Mouse (Mus musculus): ENCODE measurements at regions not wholly inside any gene's neighbourhood (a gene's known extent, or its start where the extent isn't known, plus 50 kb on each side); places are given as distances from the start of the nearest gene placed in this dataset.

DNA sequence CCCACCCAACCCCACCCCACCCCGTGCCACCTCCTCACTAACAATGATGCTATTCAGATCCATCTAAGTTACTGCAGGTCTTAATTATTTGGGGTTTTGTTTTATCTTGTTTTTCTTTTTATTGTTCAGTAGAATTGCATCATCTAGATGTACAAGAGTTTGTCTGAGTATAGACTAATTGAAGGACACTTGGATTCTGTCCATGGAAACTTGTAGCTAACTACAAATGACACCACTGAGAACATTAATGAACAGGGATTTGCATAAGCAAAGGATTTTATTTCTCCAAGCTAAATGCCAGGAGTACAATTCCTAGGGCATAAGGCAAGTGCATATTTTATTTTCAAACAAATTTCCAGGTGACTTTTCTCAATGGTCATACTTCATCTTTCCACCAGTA, 318.4 kb upstream of the Slc7a11 start:
- no peak for DNase-seq (ENCODE audit: low read depth, low spot score)

DNA sequence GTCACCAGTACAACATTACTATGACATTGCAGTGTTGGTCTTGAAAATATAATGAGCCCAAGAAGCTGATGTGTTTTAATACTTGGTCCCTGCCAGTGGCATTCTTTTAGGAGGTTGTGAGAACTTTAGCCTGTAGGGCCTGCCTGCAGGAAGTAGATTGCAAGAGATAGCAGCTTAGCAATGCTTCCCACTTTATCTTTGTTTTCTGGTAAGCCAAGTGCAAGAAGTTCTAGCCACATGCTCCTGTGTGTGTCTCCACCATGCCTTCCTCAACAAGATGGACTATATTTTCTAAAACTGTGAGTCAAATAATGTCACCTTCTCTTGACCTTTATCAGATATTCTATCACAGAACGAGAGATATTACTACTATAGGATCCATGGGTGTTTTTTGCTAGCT, 314.7 kb upstream of the Slc7a11 start:
- DNase-seq (ENCODE audit: low read depth, low spot score), result no peak

DNA sequence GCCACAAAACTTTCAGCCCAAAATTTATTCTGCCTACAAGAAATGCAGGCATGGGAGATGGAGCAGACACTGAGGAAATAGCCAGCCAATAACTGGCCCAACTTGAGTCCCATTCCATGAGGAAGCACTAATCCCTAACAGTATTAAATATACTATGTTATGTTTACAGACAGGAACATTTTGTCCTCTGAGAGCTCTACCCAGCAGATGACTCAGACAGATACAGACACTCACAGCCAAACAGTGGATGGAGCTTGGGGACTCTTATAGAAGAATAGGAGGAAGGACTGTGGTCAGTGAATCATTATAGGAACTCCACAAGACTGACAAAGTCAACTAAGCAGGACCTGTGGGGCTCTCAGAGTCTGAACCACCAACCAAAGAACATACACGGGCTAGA, 293.8 kb upstream of the Slc7a11 start:
- DNase-seq (ENCODE audit: low read depth, low spot score), result no peak

DNA sequence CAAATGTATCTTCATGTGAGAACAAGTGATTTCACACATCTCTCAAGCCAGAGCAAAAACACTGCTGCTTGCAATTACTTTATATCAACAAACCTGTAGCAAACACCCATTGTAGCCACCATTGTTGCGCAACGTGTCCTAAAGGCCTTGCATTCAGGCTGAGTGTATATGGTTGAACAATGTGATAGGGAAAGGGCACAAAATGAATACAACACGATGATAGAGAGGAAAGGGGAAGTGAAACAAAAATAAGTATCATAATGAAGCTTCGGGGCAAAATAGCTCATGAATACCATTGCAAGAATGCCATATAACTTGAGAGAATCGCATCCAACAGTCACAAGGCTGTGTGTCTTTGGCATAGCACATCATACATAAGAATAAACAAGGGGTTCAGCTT, 275.6 kb upstream of the Slc7a11 start:
- DNase-seq (ENCODE audit: low read depth, low spot score), result no peak

DNA sequence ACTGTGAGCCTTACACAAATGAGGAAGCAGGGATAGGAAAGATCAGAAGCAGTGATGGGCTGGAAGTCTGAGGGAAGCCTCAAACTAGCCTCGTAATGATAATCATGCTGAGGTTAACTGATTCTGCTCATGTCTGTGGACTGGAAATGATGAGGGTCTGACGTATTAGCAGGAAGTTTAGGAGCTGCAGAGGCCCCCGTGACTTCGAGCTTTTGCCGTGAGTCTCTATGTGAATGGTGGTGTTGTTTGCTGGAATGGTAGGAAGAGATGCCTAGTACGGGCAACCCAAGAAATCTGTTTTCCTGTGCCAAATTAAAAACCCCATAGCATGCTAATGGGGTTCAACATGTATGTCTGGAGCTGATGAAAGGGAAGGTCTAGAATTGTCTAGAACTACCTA, 270.0 kb upstream of the Slc7a11 start:
- no peak for DNase-seq (ENCODE audit: low read depth, low spot score)

DNA sequence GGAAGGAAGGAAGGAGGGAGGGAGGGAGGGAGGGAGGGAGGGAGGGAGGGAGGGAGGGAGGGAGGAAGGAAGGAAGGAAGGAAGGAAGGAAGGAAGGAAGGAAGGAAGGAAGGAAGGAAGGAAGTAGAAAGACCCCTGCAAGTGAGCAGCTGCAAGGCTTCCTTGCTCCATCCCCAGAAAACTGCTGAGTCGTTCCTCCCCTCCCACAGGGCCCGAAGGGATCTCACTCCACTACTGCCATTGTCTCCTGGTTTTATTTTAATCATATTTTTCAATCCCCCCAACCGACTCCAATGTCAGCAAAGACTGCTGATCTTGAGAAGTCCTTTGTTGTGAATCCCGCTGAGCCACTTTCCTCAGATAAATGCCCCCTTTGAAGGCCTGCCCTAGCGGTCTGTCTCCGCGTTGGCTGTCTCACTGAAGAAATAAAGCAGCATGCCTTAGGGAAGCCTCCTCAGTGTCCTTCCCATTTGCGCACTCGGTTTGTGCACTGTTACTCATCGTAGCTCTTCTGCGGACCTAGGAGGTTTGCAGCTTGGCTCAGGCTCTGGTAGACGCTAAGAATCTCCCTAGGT, 266.1 kb upstream of the Slc7a11 start:
- DNase-seq (ENCODE audit: low read depth, low spot score), result no peak

DNA sequence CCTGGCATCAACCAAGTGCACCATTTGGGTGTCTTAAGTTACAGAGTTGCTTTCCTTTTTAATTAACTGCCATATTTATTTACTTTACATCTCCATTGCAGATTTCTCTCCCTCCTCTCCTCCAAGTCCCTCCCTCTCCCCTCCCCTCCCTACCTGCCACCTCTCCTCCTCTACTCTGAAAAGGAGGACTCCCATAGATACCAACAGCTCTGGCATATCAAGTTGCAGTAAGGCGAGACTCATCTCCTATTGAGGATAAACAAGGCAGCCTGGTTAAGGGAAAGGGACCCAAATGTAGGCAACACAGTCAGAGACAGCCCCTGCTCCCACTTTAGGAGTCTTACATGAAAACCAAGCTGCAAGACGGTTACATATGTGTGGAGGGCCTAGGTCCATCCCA, 263.3 kb upstream of the Slc7a11 start:
- DNase-seq (ENCODE audit: low read depth, low spot score), result no peak

DNA sequence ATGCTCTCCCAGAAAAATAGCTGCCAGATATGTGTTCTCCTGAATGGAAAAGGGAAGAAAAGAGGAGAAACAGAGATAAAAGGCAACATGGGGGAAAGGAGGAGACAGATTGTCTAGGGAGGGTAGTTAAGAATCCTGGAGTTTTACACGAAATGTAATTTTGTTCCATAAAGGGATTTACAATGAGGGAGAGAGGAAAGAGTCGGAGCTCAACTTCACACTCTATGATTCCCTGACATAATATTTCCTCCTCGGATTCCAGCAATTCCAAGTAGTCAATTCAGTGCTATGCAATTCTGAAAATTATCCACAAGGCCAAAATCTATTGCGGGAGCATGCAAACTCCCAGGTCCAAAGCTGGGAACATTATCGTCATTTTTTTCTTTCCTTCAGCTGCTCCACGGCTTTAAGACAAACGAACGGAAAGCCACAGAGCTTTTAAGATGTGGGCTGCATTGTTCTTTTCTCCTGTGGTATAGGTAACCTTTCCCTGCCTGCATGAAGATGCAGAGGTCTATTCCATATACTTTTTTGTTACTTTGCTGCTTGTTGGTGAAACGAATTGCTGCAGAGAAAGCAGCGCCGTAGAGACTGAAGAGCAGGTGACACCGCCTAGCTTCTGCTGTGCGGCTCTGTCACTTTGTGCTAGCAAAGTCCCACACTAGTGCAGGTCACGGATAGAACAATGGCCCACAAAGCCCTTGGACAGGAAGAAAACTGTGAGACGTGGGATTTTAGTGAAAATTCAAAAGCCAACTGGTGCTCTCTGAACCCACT, 251.7 kb upstream of the Slc7a11 start:
- no peak for DNase-seq (ENCODE audit: low read depth, low spot score)

DNA sequence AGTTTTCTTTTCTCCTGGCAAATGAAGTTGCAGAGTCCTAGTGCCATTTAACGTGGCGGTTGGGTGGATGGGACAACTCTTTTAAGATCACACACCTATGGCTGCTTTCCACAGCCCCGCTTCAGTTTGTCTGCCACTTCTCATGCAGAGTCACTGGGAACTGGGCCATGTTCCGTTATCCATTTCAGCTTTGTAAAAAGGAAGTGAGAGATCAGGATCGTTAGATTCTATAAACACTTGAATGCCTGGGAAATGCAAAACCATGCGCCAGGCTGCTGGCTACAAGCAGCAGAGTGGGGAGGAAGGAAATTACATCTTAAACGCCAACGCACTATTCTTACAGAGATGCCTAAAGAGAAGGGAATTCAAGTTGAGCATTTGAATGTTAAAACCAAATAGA, 251.1 kb upstream of the Slc7a11 start:
- no peak for DNase-seq (ENCODE audit: low read depth, low spot score)

DNA sequence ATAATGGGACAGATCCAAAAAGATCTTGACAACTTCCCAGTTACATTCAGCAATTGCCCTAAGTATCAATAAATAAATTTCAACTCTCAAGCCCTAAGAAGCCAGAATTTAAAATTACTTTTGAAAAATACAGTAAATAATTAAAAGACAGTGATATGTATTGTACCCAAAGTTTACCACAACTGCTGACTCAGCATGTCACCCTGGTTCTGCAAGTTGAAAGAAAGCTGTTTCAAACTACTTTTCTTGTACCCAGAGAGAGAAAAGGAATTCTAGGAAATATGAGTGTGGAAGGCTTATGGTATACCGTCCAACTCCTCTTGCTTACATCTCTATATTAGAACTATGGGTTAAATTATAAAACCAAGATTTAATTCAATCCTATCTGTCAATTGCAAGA, 248.9 kb upstream of the Slc7a11 start:
- DNase-seq (ENCODE audit: low read depth, low spot score), result no peak

DNA sequence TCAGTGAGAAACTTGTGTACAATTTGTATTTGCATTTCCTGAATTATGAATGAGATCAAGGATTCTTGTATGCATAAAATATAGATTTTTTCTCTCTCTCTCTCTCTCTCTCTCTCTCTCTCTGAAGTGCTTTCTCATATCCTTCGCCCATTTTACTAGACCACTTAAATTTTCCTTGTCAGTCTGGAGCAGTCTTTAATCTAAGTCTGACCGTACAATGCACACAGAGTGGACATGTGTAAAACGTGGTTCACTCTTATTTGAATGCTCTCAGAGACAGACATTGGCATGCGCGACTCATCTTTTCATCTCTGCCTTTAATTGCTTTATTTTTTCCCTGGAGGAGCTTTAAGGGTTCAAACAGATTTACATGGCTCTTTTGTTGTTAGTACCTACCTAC, 247.3 kb upstream of the Slc7a11 start:
- DNase-seq (ENCODE audit: low read depth, low spot score), result no peak

DNA sequence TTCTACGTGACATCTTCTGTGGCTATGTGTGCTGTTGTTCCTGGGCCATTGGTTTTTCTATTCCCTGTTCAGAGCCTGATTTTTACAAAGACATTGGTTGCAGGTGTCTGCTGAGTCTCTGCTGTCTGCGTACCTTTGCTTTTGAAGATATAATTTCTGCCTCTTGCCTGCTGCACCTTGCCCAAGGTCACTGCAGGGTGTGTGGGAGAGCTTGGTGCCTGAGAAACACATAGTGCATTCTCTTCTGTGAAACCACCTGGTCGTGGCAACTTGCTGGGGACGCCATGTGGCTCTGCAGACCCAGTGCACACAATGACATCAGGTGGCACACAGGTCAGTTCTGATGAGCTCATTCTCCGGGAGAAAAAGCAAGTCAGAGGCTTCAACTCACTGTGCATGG, 246.0 kb upstream of the Slc7a11 start:
- DNase-seq (ENCODE audit: low read depth, low spot score), result no peak

DNA sequence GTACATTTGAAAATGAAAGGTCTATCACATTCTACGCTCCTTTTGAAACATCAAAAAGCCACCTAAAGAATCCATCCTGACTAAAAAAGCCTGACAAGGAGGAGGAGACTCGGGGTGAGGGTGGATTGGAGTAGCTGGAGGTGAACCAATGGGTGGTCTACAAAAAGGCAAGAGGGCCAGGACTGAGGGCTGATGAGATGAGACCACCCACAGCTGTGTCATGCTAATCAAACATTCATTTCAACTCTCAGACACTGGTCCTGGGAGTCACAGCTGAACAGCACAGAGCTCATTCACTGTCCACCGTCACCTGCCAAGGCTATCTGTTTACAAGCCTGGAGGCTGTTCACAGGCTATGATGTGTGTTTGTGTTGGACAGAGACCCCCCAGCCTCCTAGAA, 244.3 kb upstream of the Slc7a11 start:
- DNase-seq (ENCODE audit: low read depth, low spot score), result no peak

DNA sequence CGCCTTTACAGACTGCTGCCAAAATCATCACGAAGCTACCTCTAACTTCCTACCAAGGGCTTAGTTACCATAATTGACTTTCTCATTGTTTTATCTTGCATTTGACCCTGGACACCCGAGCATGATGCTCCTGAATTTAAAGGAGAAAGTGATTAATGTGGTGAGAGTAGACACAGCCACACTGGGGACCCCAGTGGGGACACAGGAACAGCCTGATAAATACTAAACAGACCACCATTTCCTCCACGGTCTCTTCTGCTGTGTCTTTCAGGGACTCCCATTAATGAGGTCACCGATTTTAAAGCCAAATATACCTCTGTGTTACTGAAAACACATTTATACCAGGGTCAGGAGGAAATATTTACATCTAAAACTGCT, 235.2 kb upstream of the Slc7a11 start:
- DNase-seq (ENCODE audit: low read depth, low spot score), result no peak

DNA sequence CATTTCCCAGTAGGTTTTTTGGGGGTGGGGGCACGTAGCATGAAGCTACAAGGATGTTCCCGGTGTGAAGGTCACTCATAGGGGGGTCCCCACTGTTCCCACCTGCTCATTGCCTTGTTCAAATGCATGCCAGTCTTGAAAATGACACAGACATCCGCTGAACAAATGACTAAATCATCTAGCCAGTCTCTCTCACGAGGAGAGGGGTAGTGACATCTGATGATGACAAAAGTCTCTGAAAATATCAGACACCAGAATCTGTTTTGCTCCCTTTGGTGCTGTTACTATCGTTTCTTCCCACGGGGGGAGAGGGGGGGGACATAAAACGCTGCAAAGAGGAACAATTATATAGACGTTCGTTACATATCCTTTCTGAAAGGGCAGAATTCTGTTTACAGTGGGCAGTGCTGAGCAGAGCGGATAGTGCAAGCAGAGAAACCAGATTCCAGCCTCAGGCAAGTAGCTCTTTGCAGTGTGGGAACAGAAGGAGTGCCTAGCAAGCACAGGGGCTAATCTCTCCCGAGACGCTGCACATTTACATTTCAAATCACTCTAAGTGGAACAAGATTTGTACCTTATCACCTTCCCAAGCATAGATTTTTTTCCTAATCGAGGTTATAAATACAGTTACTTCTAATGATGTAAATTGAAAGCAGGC, 234.7 kb upstream of the Slc7a11 start:
- DNase-seq (ENCODE audit: low read depth, low spot score), result no peak

DNA sequence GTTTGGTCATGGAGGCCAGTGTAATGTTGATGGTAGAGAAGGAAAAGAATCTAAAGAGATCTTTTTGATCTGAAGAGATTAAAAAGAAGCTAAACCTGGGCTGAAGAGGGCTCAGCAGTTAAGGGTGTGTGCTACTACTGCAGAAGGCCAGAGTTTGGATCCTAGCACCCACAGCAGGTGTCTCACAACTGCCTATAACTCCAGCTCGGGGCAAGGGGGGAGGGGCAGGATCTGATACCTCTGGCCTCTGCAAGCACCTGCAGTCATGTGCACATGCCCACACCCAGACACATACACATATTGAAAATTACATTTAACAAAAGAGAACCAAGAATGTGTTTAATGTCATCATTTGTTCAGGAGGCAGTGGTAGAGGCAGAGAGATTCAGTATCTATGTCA, 232.4 kb upstream of the Slc7a11 start:
- no peak for DNase-seq (ENCODE audit: low read depth, low spot score)

DNA sequence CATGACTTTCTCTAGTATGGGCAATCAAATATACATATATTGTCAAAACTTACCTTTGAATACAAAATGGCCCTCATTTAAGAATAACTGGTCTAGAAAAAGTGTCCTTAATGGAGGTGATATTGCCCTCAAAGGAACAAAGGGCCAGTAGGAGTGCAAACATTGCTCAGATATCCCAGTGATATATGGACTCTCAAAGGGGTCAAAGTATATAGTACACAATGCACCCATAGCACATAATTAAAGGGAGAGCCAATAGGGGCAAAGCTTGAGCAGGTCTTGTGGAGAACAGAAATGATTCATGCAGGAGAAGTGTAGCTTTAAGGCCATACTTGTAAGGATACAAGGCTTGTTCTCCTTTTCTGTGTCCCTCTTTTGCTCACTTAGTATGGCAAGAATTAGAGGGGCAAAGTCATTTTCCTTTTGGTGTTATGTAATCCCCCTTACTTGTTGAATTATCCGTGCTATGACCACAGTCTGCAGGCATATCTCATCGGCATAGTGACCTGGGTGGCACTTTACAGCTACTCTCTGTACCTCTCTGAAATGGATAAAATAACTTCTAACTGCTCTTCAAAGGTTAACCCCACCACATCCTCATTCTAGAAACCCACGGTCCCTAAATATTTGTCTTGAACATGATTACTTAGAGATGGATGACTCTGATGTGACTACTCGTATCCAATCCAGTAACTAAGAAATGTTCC, 231.6 kb upstream of the Slc7a11 start:
- DNase-seq (ENCODE audit: low read depth, low spot score), result no peak

DNA sequence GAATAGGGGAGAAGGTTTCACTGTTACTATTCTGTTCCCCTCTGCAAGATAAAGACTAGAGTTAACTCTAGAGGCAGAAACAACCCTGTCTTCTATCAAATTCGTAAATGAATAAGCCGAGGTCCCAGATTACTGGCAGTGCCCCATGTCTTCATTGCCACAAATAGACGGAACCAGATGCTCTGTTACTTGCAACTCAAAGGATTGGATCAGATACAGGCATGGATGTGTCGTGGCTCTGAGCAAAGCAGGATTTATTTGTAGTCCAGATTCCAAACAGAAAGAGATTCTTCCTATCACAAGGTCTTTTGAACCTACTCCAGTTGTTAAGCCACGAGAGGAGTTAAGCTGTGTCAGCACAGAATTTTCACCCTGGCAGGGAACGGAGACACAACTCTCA, 221.9 kb upstream of the Slc7a11 start:
- DNase-seq (ENCODE audit: low read depth, low spot score), result no peak

DNA sequence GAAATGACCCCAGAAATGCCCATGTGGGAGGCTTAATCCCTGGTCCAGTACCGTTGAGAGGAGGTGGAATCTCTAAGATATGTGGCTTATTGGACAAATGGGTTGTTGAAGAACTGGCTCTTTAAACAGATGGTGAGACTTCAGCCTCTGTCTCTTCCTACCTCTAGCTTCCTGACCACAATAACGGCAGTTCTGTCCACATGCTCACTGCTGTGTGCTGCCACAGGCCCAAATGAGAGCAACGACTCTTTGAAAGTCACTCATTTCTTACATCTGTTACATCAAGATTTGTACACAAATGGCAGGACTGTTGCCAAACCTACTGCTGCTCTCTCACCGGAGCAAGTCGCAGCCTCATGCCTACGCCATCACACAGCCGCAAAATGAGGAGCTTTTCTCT, 217.6 kb upstream of the Slc7a11 start:
- DNase-seq (ENCODE audit: low read depth, low spot score), result no peak

DNA sequence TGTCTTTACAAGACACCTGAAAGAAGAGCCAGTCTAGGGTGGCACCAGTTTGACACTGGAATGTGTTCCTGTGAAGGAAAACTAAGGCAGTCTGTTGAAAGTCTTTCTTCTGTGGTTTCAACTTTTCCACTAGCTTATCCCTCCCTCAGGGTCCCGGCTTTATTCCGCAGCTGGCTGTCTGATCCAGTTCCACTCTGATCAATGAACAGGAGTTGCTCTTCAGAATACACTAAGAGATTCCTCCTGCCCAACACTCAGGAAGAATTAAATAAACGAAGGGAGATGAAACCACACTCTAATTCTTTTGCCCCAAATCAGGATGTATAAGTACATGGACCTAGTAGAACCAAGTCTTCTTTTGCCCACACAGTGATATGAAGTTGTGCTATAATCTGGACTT, 217.2 kb upstream of the Slc7a11 start:
- no peak for DNase-seq (ENCODE audit: low read depth, low spot score)

DNA sequence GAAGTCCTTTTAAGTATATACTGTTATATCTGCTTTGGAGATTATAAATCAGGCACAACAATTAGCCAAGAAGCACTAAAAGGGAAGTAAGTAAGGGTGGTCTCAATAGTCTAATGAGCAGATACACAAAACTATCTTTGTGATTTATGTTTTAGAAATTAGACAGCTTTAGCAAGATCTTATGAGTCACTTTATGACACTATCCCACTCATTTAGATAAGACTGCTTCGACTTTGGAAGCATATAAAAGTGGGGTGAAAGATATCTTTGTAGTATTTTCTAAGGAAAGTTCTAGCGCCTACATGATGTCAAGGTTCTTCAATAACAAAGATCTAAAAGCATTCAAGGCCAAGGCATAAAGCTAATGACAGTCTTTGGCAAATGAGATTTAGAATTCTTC, 214.5 kb upstream of the Slc7a11 start:
- no peak for DNase-seq (ENCODE audit: low read depth, low spot score)

DNA sequence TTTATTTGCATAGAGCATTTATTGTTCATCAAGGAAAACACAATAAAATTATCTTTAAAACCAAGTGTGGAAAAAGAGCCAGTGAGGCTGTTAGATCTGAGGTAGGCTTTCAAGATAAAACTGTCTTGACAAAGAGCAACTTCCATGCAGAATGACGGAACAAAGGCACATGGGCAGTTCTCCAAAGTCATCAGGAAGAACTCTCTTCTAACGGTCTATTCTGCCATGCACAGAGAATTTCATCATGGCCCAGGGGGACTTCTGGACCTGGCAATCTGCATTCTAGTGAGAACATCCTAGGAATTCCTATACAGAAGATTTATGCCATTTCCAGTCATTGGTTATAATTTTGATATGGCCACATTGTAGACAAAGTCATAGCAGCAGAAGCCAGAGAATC, 211.0 kb upstream of the Slc7a11 start:
- DNase-seq (ENCODE audit: low read depth, low spot score), result no peak

DNA sequence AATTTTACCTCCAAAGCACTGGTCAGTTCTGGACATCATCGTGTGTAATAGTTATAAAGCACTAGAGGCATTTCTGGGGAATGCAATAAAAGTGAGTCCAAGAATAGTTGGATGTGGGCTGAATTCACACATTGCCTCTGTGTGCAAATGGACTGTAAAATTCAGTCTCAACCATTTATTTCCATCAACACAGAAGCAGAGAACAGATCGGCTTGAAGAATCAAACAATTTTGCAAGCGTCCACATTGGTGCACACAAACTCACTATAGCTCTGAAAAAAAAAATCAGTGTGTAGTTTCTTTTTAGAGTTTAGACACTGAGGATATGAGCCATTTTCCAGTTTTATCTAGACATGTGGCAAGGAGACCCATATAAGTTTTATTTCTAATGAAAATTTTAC, 208.9 kb upstream of the Slc7a11 start:
- DNase-seq (ENCODE audit: low read depth, low spot score), result no peak
